Mouse (Mus musculus) spleen, postnatal 4 days (tissue): Measurements from ENCODE around the gene Cep57l1.

Experiments used
- DNase-seq, 2 experiments: peaks; one replicate each; pipeline ENCODE4 v3.0.0; 2022; ENCODE audit warnings: low spot score in 2 of 2

Cep57l1 gene

DNA sequence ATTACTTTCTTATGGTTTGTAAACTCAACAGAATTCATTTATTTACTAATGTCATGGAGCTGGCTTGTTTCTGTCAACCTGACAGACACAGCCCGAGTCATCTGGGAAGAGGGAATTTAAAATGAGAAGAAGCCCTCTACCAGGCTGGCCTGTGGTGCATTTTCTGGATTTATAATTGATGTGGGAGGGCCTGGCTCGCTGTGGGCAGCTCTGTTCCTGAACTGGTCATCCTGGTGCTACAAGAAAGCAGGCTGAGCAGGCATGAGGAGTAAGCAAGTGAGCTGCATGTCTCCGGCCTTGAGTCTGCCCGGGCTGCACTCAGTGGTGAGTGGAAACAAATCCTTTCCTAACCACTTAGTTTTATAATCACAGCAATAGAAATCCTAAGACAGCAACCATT, 65.7 kb downstream of the Cep57l1 start:
- DNase-seq, result no peak

DNA sequence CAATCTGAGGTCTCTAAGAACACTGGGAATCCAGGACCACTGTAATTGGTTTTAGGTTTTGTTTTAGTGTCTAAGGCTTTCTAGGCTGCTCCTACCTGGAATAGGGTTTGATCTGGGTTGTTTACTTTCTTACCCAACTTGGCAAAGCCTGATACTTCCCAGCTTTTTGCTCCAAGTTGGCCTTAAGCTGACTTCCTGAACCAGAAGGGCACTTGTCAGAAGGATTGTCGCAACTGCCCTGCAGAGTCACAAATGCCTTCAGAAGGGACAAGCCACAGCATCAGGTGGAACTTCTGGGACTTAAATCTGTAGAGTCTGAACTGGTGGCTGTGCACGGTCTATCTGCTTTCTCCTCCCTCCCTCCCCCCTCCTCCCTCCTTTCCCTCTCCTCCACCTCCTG, 69.5 kb downstream of the Cep57l1 start:
- no peak for DNase-seq

DNA sequence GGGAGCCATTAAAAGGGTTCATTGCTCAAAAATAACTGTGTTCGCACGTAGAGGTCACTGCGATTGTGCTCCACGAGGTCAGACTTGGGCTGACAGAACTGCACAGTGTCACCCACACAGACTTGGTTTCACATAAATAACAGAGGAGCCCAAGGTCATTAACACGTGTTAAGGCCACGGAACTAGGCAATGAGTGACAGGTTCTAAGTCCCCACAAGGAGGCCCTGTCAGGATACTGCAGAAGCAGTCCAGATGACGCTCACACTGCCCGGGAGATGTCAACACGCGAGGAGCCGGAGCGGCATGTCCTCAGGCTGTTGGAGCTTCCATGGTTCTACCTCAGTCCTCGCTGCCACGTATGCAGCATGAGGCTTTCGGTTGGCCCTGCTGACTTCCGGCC, 72.4 kb downstream of the Cep57l1 start:
- DNase-seq, result no peak

DNA sequence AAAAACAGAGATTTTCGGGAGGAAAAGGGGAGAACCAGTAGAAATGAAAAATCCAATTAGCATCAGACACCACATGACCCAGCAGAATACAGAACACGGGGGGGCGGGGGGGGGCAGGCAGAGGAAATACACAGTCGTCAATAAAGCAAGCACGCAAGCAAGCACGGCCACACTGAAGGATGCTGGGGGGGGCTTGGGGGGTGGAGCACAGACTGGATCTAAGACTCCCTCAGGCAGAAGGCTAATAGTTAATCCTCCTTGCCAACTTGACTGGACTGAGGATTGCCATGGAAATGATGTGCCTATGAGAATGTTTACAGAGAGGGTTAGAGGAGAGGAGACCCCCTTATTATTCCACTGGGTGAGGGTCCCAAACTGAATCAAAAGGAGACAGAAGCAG, 74.3 kb downstream of the Cep57l1 start:
- no peak for DNase-seq

DNA sequence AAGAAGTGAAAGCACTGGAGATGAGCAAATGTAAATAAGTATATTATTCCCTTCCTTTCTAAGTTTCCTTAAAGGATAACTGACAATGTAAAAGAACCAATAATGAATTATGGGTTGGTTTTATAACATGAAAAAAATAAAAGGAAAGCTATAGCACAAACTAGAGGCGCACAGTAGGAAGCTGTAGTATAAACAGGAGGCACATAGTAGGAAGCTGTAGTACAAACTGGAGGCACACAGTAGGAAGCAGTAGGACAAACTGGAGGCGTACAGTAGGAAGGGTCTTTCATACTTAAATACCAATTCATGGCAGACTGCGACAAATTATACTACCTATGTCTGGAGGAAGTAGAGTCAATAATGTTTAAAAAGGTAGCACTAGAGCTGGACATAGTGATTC, 76.5 kb downstream of the Cep57l1 start:
- no peak for DNase-seq

DNA sequence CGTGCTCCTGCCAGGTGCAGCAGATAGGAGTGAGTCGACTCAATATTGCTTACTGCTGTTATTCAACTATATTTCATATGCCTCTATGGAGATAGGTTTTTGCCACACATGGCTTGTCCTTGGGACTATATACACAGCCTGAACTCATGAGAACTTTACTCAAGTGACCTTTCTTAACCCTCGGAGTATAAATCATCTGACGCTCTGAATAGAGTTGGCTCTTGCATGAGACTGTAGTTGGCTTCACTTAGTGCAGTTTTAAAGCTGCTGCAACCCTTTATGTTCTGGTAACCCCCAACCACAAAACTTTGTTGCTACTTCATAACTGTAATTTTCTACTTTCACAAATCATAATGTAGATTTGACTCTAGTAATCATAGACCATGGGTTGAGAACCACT, 77.7 kb downstream of the Cep57l1 start:
- no peak for DNase-seq

DNA sequence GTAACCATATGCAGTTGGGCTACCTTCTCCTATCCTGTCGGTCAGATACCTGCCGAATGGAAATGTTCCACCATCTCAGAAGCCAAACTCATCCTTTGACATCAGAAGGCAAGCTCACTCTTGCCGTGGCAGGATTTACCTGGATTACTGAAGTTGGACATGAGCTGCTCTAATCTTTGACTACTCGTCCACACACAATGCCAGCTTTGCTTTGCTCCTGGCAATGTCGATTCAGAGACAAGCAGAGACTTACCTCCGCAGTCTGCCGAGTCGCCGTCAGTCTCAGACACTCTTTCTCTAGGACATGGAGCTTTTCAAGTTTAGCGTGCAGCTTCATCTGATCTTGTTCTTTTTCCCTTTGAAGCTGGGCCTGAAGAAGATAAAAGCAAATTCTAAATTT, 78.9 kb downstream of the Cep57l1 start:
- DNase-seq, result no peak

DNA sequence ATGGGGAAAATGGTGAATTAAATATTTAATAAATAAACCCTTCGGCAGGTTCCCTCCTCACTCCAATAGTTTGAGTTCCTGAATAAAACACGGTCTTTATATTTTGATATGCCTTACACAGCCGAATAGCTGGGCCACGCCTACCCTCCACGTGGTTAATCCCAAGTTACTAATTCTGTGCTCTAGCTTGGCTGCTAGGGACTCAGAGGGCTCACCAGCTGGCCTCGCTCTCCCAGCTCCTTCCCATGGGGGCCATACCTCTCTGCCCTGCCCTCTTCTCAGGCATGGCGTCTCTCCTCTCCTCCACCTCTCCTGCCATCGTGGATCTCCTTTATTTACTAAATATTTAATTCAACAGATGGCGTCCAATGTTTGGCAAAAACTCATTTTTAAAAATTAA, 83.5 kb downstream of the Cep57l1 start:
- DNase-seq, result no peak

DNA sequence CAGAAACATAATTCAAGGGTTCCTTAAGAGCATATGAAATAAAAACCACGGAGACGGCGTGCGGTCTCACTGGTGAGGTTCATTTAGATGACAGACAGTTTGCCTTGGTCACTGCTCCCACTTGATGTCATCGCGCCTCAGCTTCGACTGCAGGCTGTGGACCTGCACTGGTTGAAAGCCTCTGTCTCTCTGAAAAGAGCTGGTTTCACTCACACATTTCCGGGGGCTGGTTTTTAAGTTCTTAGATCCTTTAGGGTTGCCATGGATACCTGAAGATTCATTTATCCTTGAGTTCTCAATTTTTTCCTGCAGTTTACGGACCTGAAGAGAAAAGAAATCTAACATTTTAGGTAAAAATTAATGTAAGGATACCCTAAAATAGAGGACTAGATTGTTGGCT, 90.1 kb downstream of the Cep57l1 start:
- DNase-seq, result no peak

DNA sequence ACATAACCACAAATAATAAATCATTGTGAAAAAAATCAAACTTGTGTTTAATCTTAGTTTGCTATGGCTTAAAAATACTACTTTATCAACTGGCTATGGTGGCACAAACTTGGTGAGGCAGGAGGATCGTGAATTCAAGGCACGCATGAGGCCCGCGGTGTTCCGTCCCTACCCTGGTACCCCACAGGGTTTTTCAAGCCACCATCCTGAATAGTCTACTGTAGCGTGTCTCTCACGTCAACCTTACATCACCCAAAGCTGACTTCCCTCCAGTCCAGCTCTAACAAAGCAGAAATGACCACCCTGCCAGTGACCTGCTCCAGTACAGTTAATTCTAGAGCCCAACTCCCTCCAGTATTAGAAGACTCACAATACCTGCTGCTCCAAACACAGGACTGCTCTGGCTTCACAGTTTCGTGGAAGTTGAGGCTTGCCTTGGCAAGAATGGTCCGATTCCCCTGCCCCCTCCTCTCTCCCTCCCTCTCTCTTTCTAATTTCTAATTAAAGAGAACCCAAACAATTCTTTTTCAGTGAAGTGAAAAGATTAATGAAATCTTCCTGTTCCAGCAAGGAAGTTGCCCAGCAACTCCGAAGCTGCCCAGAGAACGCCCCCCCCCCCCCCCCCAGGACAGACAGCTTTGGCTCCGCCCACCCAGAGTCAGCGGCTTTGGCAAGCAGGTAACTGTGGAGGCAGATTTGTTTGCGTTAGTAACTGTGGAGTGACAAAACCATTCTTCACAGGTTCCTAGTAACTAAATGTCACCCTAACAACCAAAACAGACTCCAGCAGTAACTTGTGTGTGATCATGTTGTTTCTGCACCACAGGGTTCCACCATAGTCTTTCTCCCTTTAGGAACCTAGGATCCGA, 93.4 kb downstream of the Cep57l1 start, which contains the start of gene Ccdc162:
Gene Ccdc162 (minus strand): TSS at position 606 of the 869 bp plus-strand sequence.
- DNase-seq, result no peak

DNA sequence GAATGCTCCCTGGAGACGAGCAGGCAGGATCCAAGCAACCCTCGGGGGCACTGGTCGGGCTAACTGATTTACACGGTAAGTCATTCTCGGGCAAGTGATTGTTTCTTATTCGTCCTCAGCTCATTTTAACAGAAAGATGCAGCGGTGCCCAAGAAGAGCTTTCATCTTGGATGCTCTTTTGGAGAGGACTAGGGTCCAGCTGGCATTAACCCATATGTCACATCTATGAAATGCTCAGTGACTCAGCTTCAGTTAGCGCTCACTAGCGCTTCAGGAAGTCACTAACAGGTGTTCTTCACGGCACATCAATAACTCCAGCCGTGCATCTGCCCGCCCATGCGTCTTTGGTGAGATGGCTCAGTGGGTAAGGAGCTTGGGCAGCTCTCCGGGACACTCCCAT, 94.1 kb downstream of the Cep57l1 start:
- no peak for DNase-seq

DNA sequence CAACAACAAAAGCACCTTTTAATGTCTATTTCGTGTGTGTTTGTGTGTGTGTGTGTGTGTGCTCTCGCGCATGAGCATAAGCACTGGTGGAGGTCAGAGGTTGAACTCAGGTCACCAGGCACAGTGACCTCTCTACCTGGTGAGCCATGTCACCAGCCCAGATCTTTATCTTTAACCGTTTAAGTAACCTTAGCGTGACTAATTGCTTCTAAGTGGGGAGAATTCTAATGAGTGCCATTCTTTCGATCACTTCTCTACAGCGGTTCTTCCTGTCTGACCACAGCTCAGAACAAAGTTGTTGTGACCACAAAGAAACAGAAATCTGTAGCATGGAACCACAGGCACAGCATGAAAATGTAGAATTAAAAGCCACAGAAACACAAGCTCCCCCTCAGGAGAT, 98.2 kb downstream of the Cep57l1 start:
- DNase-seq, result no peak

DNA sequence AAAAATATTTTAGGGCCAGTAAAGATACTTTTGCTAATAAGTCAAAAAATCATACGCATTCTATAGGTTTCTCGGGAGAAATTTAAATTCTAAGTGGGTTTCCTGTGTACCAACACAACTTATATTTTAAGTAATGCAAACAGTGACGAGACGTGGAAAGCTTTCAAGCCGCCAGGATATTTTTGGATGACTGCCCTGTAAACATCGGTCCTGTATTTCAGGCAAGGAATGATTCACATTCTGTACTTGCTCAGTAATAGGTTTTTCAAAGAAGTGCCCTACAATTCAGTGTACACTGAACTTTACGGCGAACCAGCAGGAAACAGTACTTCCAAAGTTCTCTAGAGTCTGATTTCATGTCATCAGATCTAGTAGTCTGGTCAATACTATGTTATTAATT, 98.9 kb downstream of the Cep57l1 start:
- no peak for DNase-seq

DNA sequence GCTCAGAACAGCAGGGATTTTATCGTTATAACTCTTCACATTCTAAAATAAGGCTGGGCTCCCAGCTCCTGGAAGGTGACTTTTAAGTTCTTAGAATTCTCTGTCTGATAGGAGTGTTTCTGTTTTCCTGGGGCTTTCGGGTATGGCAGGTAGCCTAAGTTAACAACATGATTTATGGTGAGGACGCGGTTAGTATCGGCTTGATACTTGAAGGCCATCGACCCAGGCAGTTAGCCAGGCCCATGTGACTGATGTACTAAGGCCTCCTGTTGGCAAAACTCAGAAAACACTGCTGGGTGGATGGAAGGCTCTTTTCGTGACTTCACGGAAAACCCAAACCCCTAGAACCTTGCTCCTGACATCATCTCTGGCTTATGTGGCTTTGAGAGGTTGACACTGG, 100.3 kb downstream of the Cep57l1 start:
- no peak for DNase-seq

DNA sequence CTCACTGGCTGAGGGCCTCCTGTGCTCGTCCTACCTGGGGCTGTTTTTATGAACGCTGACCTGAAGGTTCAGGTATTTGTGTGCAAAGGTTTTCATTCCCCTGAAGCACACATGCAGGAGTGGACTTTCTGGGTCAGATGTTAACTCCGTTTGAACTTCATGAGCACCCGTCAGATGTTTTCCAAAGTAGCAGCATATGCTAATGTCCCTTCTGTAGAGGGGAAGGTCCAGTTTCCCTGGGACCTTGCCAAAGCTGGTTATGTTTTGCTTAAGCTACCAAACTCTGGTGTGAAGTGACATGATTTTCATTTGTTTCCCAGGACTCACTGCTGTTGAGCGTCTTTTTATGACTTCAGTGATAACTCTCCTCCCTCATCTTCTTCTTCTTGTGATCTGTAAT, 110.0 kb downstream of the Cep57l1 start:
- no peak for DNase-seq

DNA sequence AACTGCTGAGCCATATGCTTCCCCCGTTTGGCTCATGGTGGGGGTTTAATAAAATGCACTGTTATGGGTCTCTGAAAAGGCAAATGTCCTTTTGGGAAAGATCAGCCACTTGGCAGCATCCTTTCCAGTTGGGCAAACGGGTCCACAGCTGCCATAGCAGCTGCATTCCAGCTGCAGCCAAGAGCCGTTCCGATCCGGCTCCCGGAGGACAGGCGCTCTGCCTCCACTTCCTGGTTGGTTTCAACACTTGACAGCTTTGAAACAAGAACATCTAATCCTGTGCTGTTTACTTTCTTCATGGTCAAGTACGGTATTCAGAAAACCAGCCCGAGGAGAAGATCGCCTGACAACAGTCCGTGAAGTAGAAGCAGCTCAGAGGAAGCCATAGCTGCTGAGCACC, 112.6 kb downstream of the Cep57l1 start:
- no peak for DNase-seq

DNA sequence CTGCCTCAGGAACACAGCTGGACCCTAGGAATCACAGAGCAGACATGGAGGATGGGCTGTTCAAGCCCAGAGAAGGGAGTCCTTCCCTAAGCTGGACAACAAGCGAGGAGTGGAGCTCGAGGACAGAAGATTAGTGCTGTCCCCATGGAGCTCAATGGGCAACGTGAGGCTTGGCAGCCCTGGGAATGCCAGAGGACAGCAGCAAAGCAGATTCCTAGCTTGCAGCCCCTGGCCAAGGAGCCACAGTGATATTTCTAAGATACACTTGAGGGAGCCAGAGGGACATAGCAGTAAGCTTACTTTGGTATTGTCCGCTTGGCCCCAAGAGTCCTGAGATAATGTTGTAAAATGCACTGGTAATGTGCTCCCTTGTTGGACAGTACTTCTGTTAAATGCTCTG, 118.7 kb downstream of the Cep57l1 start:
- no peak for DNase-seq

DNA sequence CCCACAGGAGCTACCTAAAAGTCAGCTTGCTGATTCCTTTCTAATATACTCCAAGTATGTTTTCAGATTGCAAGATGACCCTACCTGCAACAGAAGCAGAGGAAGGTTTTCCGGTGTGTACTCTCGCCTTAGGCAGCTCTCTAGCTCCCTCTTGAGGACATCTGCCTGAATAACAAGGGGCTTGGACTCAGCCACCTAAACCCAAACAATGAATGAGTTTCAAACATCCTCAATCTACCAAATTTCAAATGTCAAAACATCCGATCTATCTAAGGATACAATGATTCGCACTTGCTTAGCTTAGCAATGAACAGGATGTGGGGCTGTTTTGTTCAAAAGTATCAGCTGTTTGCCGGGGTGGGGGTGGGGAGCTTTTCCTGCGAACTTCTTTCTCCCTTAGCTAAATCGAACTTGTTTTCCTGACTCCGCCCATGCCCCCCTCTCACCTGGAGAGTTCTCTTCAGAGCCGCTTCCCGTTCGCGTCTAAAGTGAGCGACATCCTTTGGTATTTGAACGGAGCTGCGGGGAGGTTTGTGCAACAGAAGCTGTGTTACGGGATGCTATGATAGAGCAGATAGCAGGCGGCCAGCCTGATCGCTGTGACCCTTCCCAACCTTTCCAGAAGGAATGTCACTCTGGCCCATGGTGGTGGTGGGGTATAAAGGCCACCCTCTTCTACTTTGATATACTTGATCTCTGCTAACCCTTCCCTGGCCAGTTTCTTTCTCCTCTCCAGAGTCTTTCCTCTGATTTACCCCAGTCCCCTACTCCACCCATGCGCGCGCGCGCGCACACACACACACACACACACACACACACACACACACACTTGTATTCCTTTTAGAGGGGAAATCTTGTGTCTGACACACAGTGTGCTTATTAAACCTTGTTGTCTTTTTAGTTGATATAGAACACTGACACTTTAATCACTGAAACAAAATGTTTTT, 119.5 kb downstream of the Cep57l1 start:
- peak; percentile 64 to 83 for DNase-seq

DNA sequence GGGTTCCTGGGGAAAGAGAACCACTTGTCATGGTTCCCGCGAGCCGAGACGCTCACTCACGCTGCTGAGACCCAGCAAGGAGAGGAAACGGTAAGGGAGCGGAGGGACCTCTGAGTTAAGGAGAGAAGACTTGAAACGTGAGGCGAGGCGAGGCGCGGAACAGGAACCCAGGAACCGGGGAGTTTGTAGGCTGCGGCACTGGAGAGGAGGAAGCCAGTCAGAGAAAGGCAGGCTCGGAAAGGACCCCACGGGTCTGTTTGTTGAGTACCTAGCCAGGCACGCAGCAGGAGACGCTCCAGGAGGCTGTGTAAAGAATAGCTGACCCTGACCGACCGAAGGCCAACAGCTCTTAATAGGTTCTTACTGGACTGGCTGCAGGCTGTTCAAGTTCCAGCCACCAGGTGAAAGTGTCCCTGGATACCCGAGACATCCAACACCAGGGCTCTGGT, 125.1 kb downstream of the Cep57l1 start:
- DNase-seq, result no peak

DNA sequence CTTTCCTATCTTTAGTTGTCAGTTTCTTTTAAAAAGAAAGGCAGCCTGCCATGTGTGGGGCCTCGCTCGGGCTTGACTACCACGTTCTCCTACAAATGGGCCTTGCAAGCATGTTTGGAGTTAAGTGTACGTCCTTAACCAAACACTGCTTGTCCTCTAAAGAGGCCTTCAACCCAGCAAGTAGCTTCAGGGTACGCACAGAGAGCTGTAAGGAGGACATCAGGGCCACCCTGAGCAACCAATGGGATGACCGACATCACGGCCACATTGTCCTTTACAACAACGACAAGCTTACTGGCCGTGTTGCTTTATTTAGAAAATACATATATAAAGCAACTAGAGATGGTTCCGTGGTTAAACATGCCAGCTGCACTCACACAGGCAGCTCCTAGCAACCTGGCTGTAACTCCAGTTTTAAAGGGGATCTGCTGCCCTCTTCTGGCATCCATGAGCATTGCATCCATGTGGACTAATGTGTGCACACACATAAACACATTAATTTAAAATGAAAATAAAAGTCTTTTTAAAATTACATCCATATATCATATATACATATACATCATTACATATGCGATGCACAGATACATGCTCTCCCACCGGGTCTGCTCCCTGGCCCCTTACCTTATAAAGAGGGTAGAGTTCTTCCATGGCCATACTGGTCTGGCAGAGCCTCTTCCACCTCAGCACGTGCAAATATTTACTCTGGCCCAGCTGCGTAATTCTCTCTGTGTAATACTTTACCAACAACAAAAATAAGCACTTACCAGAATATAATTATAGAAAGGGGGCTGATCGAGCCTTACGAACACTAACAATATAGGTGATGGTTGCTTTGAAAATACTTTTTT, 126.9 kb downstream of the Cep57l1 start:
- DNase-seq, result peak; percentile 80 to 92

DNA sequence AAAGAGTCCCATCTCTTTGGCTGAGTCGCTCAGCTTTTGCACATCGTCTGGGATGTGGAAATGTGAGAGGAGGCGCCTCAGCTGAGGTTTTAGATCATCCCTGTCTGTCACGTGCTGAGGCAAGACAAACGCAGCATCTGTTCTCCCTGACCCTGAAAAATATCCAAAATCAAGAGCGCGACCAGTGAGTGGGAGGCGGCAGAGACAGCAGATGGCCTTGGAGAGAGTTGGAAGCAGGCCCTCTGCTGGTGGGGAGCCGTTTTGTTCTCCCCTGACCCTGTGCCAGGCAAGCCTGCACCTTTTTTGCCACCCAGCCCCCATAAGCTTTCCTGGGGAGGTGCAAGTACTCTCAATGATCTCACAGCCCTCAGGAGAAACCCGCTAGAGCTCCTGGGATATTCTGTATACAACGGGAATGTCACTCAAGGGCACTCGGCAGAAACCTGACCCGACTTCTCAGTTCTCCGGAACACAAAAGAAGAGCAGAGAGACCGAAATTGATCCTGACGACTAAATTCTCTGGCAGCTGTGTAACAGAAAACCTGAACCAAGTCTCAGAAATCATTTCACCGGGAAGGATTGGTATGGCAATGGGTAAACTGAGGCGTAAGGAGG, 130.8 kb downstream of the Cep57l1 start:
- peak; percentile 39 to 75 for DNase-seq
